Mouse (Mus musculus) heart, embryonic 13.5 days (tissue): ENCODE results near the gene Snn. TPM values are rescaled to one million over a fixed set of nuclear protein-coding genes. Genes with fewer than 3 reads are reported as not detected.

Source experiments
- ATAC-seq: fragments of 200-750 bp; cut with Nextera tagmentation; 2 replicates; pipeline ENCODE4 v1.8.0; 2017; ENCODE audit warnings: moderate TSS enrichment; ENCODE audit not compliant: insufficient number of reproducible peaks, low FRiP score, low TSS enrichment; ENCODE audit errors: extremely low read depth
- H3K27ac ChIP-seq: fragments of 300-500 bp; sonication (generic); replicated peaks from 2 replicates; pipeline ENCODE4 v1.5.1; 2015; ENCODE audit warnings: moderate library complexity, mild to moderate bottlenecking, inconsistent platforms
- H3K27me3 ChIP-seq: fragments of 300-500 bp; sonication (generic); replicated peaks from 2 replicates; pipeline ENCODE4 v1.6.1; 2015; ENCODE audit warnings: mild to moderate bottlenecking, inconsistent platforms
- H3K36me3 ChIP-seq: fragments of 300-500 bp; sonication (generic); 2 replicates; pipeline ENCODE4 v1.6.1; 2015; ENCODE audit warnings: mild to moderate bottlenecking, inconsistent platforms
- H3K4me1 ChIP-seq: fragments of 300-500 bp; sonication (generic); 2 replicates; pipeline ENCODE4 v1.6.1; 2015; ENCODE audit warnings: inconsistent platforms
- H3K4me2 ChIP-seq: fragments of 300-500 bp; sonication (generic); 2 replicates; pipeline ENCODE4 v1.6.1; 2015; ENCODE audit warnings: inconsistent platforms, mild to moderate bottlenecking, moderate library complexity
- H3K4me3 ChIP-seq: fragments of 300-500 bp; sonication (generic); 2 replicates; pipeline ENCODE4 v1.5.1; 2015; ENCODE audit warnings: moderate library complexity, mild to moderate bottlenecking, inconsistent platforms
- H3K9ac ChIP-seq: fragments of 300-500 bp; sonication (generic); 2 replicates; pipeline ENCODE4 v1.6.1; 2015; ENCODE audit warnings: inconsistent platforms, mild to moderate bottlenecking, moderate library complexity
- H3K9me3 ChIP-seq: fragments of 300-500 bp; sonication (generic); 2 replicates; pipeline ENCODE4 v1.6.1; 2016; ENCODE audit warnings: inconsistent platforms
- WGBS: fragments of 180-500 bp; shearing (Covaris S2); methylation state at CpG from one replicate; pipeline ENCODE4 v1.1.7; 2015; ENCODE audit warnings: mixed read lengths; 5-methylcytosine and 5-hydroxymethylcytosine counted together
- polyA plus RNA-seq: library from polyadenylated mRNA; unstranded; fragments of >200 nt; fragmentation: Nextera tagmentation; extraction: Ambion mirVana; gene quantifications from 2 replicates; pipeline ENCODE4 v1.2.1, GENCODE M21; 2015

Snn gene
- polyA plus RNA-seq, 1 experiment from 2014 or later: 40.1 TPM

- no peak overlapping the region for H3K4me3 ChIP-seq
- H3K27ac ChIP-seq: no peak overlapping the region
- 49% methylated on average over 3 of the region's 3 CpGs for WGBS
- H3K9me3 ChIP-seq: no peaks in the 10 kb centered on the region
- H3K9ac ChIP-seq: no peak overlapping the region
- ATAC-seq: no peak
- H3K4me1 ChIP-seq: peaks cover 5% of the 10 kb centered on the region
- no peaks in the 10 kb centered on the region for H3K27me3 ChIP-seq
- H3K36me3 ChIP-seq: no peaks in the 10 kb centered on the region
- H3K4me2 ChIP-seq: no peak overlapping the region
Observed at GRCm38 (mm10) chr16:11024841-11025240, 35.9 kb upstream of the Snn start.

GRCm38 (mm10) chr16:11028206-11028605 lies 32.5 kb upstream of the Snn start:
- H3K27me3 ChIP-seq: no peaks in the 10 kb centered on the region
- no peak overlapping the region for H3K4me2 ChIP-seq
- H3K4me1 ChIP-seq: no peaks in the 10 kb centered on the region
- H3K36me3 ChIP-seq: no peaks in the 10 kb centered on the region
- no peak overlapping the region for H3K27ac ChIP-seq
- H3K9ac ChIP-seq: no peak overlapping the region
- no peak for ATAC-seq
- no peak overlapping the region for H3K4me3 ChIP-seq
- 74% methylated on average over 7 of the region's 7 CpGs for WGBS
- no peaks in the 10 kb centered on the region for H3K9me3 ChIP-seq

- 55% methylated on average over 4 of the region's 4 CpGs for WGBS
- no peak overlapping the region for H3K4me3 ChIP-seq
- no peak overlapping the region for H3K27ac ChIP-seq
- no peak overlapping the region for H3K4me2 ChIP-seq
- no peaks in the 10 kb centered on the region for H3K36me3 ChIP-seq
- no peak for ATAC-seq
- H3K27me3 ChIP-seq: no peaks in the 10 kb centered on the region
- H3K9ac ChIP-seq: no peak overlapping the region
- H3K9me3 ChIP-seq: no peaks in the 10 kb centered on the region
- H3K4me1 ChIP-seq: no peaks in the 10 kb centered on the region
Observed at GRCm38 (mm10) chr16:11030844-11031243, 29.9 kb upstream of the Snn start.

GRCm38 (mm10) chr16:11031320-11031719 lies 29.4 kb upstream of the Snn start:
- Histone ChIP-seq H3K4me3 (no peak overlapping the region), H3K9ac (no peak overlapping the region), H3K4me1 (peaks cover 3% of the 10 kb centered on the region; the same call in 1 of the 2 replicates), H3K36me3 (no peaks in the 10 kb centered on the region), H3K9me3 (no peaks in the 10 kb centered on the region), H3K4me2 (no peak overlapping the region), H3K27me3 (no peaks in the 10 kb centered on the region), H3K27ac (no peak overlapping the region)
- ATAC-seq: no peak
- 34% methylated on average over 3 of the region's 3 CpGs for WGBS

- Histone ChIP-seq H3K27ac (no peak overlapping the region), H3K4me2 (no peak overlapping the region), H3K9ac (peak overlapping the region; percentile 19; the same call in 1 of the 2 replicates), H3K9me3 (no peaks in the 10 kb centered on the region), H3K36me3 (no peaks in the 10 kb centered on the region), H3K4me3 (no peak overlapping the region), H3K4me1 (peaks cover 6% of the 10 kb centered on the region; the same call in 1 of the 2 replicates), H3K27me3 (no peaks in the 10 kb centered on the region)
- WGBS: under 1% methylated on average over 4 of the region's 4 CpGs
- ATAC-seq: no peak
Observed at GRCm38 (mm10) chr16:11034193-11034803, 26.4 kb upstream of the Snn start.

- ATAC-seq: no peak
- Histone ChIP-seq H3K4me1 (peaks cover 6% of the 10 kb centered on the region; the same call in 1 of the 2 replicates), H3K27ac (no peak overlapping the region), H3K4me3 (no peak overlapping the region), H3K36me3 (no peaks in the 10 kb centered on the region), H3K9me3 (no peaks in the 10 kb centered on the region), H3K4me2 (no peak overlapping the region), H3K9ac (no peak overlapping the region), H3K27me3 (no peaks in the 10 kb centered on the region)
- WGBS: 71% methylated on average over 9 of the region's 9 CpGs
Observed at GRCm38 (mm10) chr16:11035273-11035672, 25.5 kb upstream of the Snn start.

- no peaks in the 10 kb centered on the region for H3K27me3 ChIP-seq
- 0 out of 2 replicates have a peak overlapping the region, but pooled peaks have one; percentile 16 for H3K9ac ChIP-seq
- peaks cover 6% of the 10 kb centered on the region; the same call in 1 of the 2 replicates for H3K4me1 ChIP-seq
- 0 out of 2 replicates have a peak, but pooled peaks have one; percentile 38 for ATAC-seq
- WGBS: 23% methylated on average over 15 of the region's 15 CpGs
- H3K36me3 ChIP-seq: no peaks in the 10 kb centered on the region
- no peak overlapping the region for H3K27ac ChIP-seq
- H3K4me3 ChIP-seq: no peak overlapping the region
- no peaks in the 10 kb centered on the region for H3K9me3 ChIP-seq
- H3K4me2 ChIP-seq: peak overlapping the region; percentile 33
Observed at GRCm38 (mm10) chr16:11035790-11036431, 24.8 kb upstream of the Snn start.

GRCm38 (mm10) chr16:11040603-11041002 lies 20.1 kb upstream of the Snn start:
- Histone ChIP-seq H3K36me3 (no peaks in the 10 kb centered on the region), H3K27ac (no peak overlapping the region), H3K9ac (no peak overlapping the region), H3K9me3 (no peaks in the 10 kb centered on the region), H3K4me2 (no peak overlapping the region), H3K4me3 (no peak overlapping the region), H3K27me3 (no peaks in the 10 kb centered on the region), H3K4me1 (peaks cover 6% of the 10 kb centered on the region; the same call in 1 of the 2 replicates)
- 77% methylated on average over 2 of the region's 2 CpGs for WGBS
- ATAC-seq: no peak

GRCm38 (mm10) chr16:11043239-11043638 lies 17.5 kb upstream of the Snn start:
- ATAC-seq: no peak
- 73% methylated on average over 5 of the region's 5 CpGs for WGBS
- H3K4me1 ChIP-seq: peaks cover 9% of the 10 kb centered on the region

GRCm38 (mm10) chr16:11046437-11046836 lies 14.3 kb upstream of the Snn start:
- Histone ChIP-seq H3K4me3 (no peak overlapping the region), H3K27me3 (no peaks in the 10 kb centered on the region), H3K4me1 (peaks cover 9% of the 10 kb centered on the region), H3K4me2 (peak overlapping the region; percentile 7; the same call in 1 of the 2 replicates), H3K9ac (no peak overlapping the region), H3K9me3 (no peaks in the 10 kb centered on the region), H3K27ac (peak overlapping the region; percentile 76), H3K36me3 (no peaks in the 10 kb centered on the region)
- WGBS: 54% methylated on average over 7 of the region's 7 CpGs
- peak; percentile 70 for ATAC-seq

More at GRCm38 (mm10) chr16:11043239-11043638, 17.5 kb upstream of the Snn start:
- no peak overlapping the region for H3K4me2 ChIP-seq
- no peaks in the 10 kb centered on the region for H3K27me3 ChIP-seq
- no peak overlapping the region for H3K9ac ChIP-seq
- H3K27ac ChIP-seq: no peak overlapping the region; the same call in 1 of the 2 replicates
- H3K4me3 ChIP-seq: no peak overlapping the region
- no peaks in the 10 kb centered on the region for H3K9me3 ChIP-seq
- no peaks in the 10 kb centered on the region for H3K36me3 ChIP-seq

- H3K4me2 ChIP-seq: peak overlapping the region; percentile 7; the same call in 1 of the 2 replicates
- 34% methylated on average over 7 of the region's 7 CpGs for WGBS
- H3K4me3 ChIP-seq: no peak overlapping the region
- H3K27me3 ChIP-seq: no peaks in the 10 kb centered on the region
- ATAC-seq: no peak
- peak overlapping the region; percentile 76 for H3K27ac ChIP-seq
- no peak overlapping the region for H3K9ac ChIP-seq
- H3K36me3 ChIP-seq: no peaks in the 10 kb centered on the region
- H3K4me1 ChIP-seq: peaks cover 9% of the 10 kb centered on the region
- H3K9me3 ChIP-seq: no peaks in the 10 kb centered on the region
Observed at GRCm38 (mm10) chr16:11047130-11047529, 13.6 kb upstream of the Snn start.
